Mouse (Mus musculus) ovary, postnatal 14 days (tissue): ENCODE measurements around the gene Arhgap35.

Experiments used
- DNase-seq: peaks from one replicate; pipeline ENCODE4 v3.0.0; 2022; ENCODE audit warnings: low spot score

Gene Arhgap35

GRCm38 (mm10) chr7:16604141-16604540 is 10.7 kb downstream of the Arhgap35 start:
- no peak for DNase-seq

GRCm38 (mm10) chr7:16601683-16602102 is 13.1 kb downstream of the Arhgap35 start:
- no peak for DNase-seq

- no peak for DNase-seq
Measured at GRCm38 (mm10) chr7:16599006-16599405, 15.8 kb downstream of the Arhgap35 start.

DNA sequence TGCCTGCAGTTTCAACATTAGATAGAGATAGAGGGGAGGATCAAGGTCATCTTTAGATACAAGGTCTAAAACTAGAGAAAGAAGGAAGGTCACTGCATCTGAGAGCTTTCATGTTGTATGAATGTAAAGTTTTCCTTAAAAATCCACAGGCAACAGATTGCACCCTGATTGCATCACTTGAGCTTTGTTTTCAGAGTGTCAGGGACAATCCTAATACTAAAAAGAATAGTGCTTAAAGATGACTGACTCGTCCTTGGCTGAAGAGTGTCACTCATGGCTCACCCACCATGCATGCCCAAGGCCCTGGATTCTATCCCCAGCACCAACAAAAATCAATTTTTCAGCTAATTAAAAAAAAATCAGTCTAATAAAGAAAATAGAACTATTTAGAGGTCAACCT is 23.5 kb downstream of the Arhgap35 start:
- no peak for DNase-seq

DNA sequence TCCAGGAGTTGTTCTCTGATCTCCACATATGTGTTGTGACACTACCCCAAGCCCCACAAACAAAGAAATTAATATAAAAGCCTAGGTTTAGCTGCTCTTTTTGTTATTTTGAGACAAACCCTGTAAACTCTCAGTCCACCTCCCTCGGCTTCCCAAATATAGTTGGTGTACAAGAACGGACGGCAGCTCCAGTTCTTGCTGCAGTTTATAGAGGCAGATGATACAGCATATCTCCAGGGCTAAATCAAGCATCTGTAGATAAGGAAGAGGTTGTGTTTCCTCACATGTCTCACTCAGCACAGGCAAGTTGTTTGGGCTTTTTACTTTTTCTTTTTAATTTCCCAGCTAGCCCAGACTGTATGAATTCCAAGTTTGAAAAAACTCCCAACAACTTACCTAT is 27.1 kb downstream of the Arhgap35 start:
- DNase-seq, result no peak

- DNase-seq, result no peak
Measured at GRCm38 (mm10) chr7:16584384-16584783, 30.4 kb downstream of the Arhgap35 start.

DNA sequence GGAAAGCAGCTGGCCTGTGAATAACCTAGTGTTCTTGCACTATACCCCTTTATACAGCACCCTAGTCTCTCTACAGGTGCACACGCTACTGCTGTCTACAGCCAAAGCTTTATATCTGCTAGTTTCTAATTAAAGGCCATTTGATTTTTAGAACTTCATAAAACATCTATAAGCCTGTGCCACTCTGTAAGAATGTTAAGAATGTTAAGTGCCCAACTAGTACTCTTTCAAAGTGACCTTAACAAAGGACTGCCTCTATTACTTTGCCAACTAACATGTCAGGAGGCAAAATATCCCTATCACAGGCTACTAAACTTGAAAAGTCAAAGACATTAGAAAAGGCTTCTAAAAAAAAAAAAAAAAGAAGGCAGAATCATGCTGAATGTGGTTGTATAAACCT is 31.0 kb downstream of the Arhgap35 start:
- DNase-seq, result no peak

DNA sequence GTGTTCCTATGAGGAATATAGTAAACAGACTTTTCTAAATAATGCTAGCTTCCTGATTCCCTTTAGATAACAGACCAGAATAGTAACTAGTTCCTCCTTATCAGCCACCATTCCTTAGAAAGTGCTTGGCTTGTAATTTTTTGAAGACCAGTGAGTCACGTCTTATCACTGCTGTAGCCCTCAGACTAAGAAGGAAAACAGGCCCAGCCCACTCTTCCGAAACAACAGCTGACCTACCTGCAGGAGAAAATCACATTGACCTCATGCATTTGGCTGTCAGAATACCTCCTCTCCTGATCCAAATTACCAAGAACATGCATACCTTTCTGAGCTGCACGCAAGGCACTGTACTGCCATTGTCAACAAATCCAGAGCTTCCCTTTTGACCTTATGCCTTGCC is 32.5 kb downstream of the Arhgap35 start:
- DNase-seq, result no peak

GRCm38 (mm10) chr7:16581276-16582100 is 33.3 kb downstream of the Arhgap35 start:
- no peak for DNase-seq

DNA sequence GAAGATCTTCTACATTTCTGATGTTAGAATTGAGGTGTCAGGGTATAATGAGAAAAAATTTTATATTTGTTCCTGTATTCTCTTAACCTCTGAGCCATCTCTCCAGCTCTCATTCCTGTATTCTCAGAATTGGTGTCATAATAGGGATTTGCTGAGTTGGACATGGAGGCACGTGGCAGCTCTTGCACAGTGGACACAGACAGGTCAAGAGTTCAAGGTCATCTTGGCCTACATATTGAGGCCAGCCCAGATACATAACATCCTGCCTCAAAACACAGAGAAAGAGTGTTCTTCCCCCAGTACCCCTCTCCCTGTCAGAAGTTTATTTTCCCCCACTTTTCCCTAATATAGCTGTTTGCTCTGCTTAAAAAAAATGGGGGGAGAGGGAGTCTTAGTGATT is 38.1 kb downstream of the Arhgap35 start:
- no peak for DNase-seq

DNA sequence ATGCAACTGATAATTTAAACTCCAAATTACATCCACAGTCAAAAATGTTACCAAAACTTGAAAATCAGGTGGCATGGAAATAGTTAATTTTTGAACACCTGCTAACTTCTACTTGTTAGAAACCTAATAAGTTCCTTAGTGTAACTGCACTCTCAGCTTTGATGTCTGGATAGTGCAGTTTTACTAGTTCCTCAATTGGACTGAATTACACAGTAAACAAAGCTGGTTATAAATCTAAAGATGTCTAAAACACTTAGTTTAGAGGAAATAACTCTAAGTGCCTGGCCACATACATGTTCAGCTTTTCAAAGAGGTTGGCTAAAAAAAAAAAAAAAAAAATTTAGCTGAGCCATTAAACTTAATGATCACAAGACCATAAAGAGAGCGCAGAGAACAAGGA is 43.6 kb downstream of the Arhgap35 start:
- DNase-seq, result no peak

- no peak for DNase-seq
Measured at GRCm38 (mm10) chr7:16570737-16571136, 44.1 kb downstream of the Arhgap35 start.

- no peak for DNase-seq
Measured at GRCm38 (mm10) chr7:16564491-16564890, 50.3 kb downstream of the Arhgap35 start.

GRCm38 (mm10) chr7:16557783-16558538 is 56.8 kb downstream of the Arhgap35 start:
- no peak for DNase-seq

DNA sequence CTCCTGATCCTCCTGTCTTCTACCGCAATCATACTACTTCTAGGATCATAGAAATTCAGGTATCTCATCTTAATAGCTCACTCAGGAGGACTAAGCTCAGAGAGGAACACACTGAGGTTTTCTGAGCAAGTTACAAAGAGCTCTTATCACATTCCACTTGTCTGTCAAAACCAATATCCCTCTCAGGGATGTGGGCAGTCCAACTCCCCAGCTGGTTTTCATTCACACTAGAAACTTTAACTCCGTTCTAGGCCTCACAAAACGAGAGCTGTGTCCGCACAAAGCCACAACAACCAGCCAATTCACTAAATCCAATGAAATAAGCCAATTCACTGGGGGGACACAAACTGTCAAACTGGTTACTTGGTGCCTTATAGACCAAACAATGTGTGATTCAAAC is 57.5 kb downstream of the Arhgap35 start:
- no peak for DNase-seq

- DNase-seq, result no peak
Measured at GRCm38 (mm10) chr7:16554215-16554614, 60.6 kb downstream of the Arhgap35 start.

DNA sequence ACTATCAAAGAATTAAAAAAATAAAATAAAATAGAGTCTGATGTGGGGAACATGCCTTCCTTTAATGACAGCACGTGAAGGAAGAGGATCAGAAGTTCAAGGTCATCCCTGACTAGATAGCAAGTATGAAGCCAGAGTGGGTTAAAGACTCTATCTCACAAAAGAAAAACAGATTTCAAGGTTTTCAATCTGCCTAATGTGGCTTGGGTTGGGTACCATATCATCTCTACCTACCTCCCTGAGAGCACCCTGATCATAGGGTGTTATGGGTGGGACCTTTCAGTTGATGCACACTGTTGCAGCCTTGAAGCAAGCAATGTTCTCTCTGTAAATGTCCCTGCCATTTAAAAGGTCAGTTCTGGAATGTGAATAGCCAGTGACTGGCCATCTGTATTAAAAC is 63.2 kb downstream of the Arhgap35 start:
- DNase-seq, result no peak

GRCm38 (mm10) chr7:16549299-16549698 is 65.5 kb downstream of the Arhgap35 start:
- no peak for DNase-seq

GRCm38 (mm10) chr7:16544770-16545169 is 70.0 kb downstream of the Arhgap35 start:
- no peak for DNase-seq

GRCm38 (mm10) chr7:16537220-16537903 is 77.4 kb downstream of the Arhgap35 start:
- DNase-seq, result no peak

DNA sequence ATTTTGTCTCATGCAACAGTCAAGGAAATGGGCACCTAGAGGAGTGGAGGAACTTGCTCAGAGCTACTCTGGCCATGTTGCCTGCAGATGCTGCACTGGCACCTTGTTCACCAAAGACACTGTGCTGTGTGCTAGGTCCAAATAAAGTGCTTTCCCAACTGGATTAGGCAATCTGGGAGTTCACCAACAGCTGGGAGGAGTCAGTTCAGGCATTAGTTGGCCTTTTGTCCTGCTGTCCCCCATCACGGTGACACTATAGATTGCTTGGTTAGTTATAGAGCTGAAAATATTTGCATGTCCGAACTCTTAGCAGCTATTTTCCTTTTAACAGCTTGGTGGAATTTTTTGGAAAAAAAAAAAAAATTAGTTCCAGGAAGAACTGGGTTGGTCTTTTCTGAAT is 88.8 kb downstream of the Arhgap35 start:
- no peak for DNase-seq

DNA sequence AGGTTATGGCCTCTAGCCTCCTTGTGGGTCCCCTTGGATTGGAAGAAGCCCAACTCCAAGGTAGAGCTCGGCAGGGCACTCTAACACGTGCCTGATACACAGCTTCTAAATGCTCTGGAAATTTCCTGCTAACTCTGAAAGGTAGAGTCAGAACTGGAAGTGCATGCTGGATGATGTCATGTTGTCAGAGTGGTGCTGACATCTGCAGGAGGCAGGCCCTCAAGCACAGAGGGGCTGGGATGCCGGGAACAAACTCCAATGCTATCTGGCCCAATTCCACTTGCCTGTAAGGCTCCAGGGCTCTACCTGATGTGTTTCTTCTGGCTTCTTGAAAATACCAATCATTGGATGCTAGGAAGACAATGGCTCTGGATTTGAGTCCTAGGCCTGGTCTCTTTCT is 89.3 kb downstream of the Arhgap35 start:
- no peak for DNase-seq

GRCm38 (mm10) chr7:16524308-16524707 is 90.5 kb downstream of the Arhgap35 start:
- DNase-seq, result no peak
